Mouse (Mus musculus) cerebellum, adult 8-10 months (tissue): Measurements from ENCODE around the gene Prr5l.

Source experiments
- DNase-seq: peaks from one replicate; pipeline ENCODE4 v3.0.0; 2022

The Prr5l gene

GRCm38 (mm10) chr2:101717162-101717561, 165.7 kb downstream of the Prr5l start:
- DNase-seq = no peak

- DNase-seq = no peak
Observed at GRCm38 (mm10) chr2:101715650-101716323, 167.0 kb downstream of the Prr5l start.

GRCm38 (mm10) chr2:101711608-101712007, 171.2 kb downstream of the Prr5l start:
- DNase-seq = no peak

- no peak for DNase-seq
Observed at GRCm38 (mm10) chr2:101705941-101706485, 176.8 kb downstream of the Prr5l start.

- DNase-seq = no peak
Observed at GRCm38 (mm10) chr2:101699284-101699683, 183.5 kb downstream of the Prr5l start.

- DNase-seq = no peak
Observed at GRCm38 (mm10) chr2:101695584-101695983, 187.2 kb downstream of the Prr5l start.

- peak; percentile 18 for DNase-seq
Observed at GRCm38 (mm10) chr2:101693577-101694215, 189.1 kb downstream of the Prr5l start.

- no peak for DNase-seq
Observed at GRCm38 (mm10) chr2:101693043-101693442, 189.8 kb downstream of the Prr5l start.

GRCm38 (mm10) chr2:101690252-101690827, 192.5 kb downstream of the Prr5l start:
- DNase-seq = no peak

GRCm38 (mm10) chr2:101688011-101688410, 194.8 kb downstream of the Prr5l start:
- DNase-seq = no peak

GRCm38 (mm10) chr2:101684421-101684820, 198.4 kb downstream of the Prr5l start:
- DNase-seq = no peak

- DNase-seq = no peak
Observed at GRCm38 (mm10) chr2:101679164-101679784, 203.6 kb downstream of the Prr5l start.

- DNase-seq = peak; percentile 66
Observed at GRCm38 (mm10) chr2:101678236-101679021, 204.4 kb downstream of the Prr5l start, which contains the start of gene Traf6. Gene Traf6, plus strand, starts transcription at chr2:101678429.

GRCm38 (mm10) chr2:101673547-101673946, 209.3 kb downstream of the Prr5l start:
- no peak for DNase-seq

GRCm38 (mm10) chr2:101668751-101669150, 214.1 kb downstream of the Prr5l start:
- DNase-seq = no peak

GRCm38 (mm10) chr2:101665703-101666092, 217.1 kb downstream of the Prr5l start:
- DNase-seq = no peak

GRCm38 (mm10) chr2:101665058-101665702, 217.6 kb downstream of the Prr5l start:
- peak; percentile 72 for DNase-seq
